Mouse (Mus musculus): ENCODE results near the gene Fgf4. TPM values are rescaled to one million over a fixed set of nuclear protein-coding genes. Genes with fewer than 3 reads are reported as not detected.
A peak's percentile ranks its signal among the peaks of the same experiment; 100 is the strongest.
"Not testable (repeated sequence)": the region's sequence is repeated elsewhere in the genome, so short reads cannot be mapped to it uniquely, and the experiment has no call there.

The Fgf4 gene
- polyA plus RNA-seq, 1 experiment from 2014 or later, result not detected

GRCm38 (mm10) chr7:144895305-144896111 lies 48.3 kb downstream of the Fgf4 start:
- H3K4me1 ChIP-seq (ENCODE audit: insufficient read depth), result peaks cover 4% of the 10 kb centered on the region; the same call in 1 of the 2 replicates
- WGBS, result under 1% methylated on average over 37 of the region's 37 CpGs
- peak; percentile 91 for TF ChIP-seq CTCF (IDR thresholded peaks at IDR 0.05; ENCODE audit: low read depth)
- H3K27me3 ChIP-seq (ENCODE audit: insufficient read depth, low read length), result peaks cover 54% of the 10 kb centered on the region
- peak overlapping the region; percentile 42 for H3K4me3 ChIP-seq (ENCODE audit: low read depth, low read length)
- ATAC-seq (ENCODE audit: insufficient read depth) (peak; percentile 67), DNase-seq (peak; percentile 92)
- peak overlapping the region; percentile 72 for H3K4me2 ChIP-seq
- no peak overlapping the region for H3K27ac ChIP-seq (ENCODE audit: low read depth)
- no peaks in the 10 kb centered on the region for H3K9me3 ChIP-seq (ENCODE audit: low read depth, low read length)
- no peaks in the 10 kb centered on the region for H3K36me3 ChIP-seq (ENCODE audit: insufficient read depth)
- peak overlapping the region; percentile 34; the same call in 1 of the 2 replicates for H3K9ac ChIP-seq

- DNase-seq (peak; percentile 46), ATAC-seq (ENCODE audit: insufficient read depth) (no peak; the same call in 1 of the 2 replicates)
- no peaks in the 10 kb centered on the region for H3K36me3 ChIP-seq (ENCODE audit: insufficient read depth)
- peak within 1 kb of the TSS; percentile 42 for H3K4me3 ChIP-seq (ENCODE audit: low read depth, low read length)
- no peak within 1 kb of the TSS for H3K27ac ChIP-seq (ENCODE audit: low read depth)
- H3K9ac ChIP-seq, result peak within 1 kb of the TSS; percentile 34; the same call in 1 of the 2 replicates
- H3K9me3 ChIP-seq (ENCODE audit: low read depth, low read length), result no peaks in the 10 kb centered on the region
- H3K27me3 ChIP-seq (ENCODE audit: insufficient read depth, low read length), result peaks cover 54% of the 10 kb centered on the region
- H3K4me1 ChIP-seq (ENCODE audit: insufficient read depth), result peaks cover 4% of the 10 kb centered on the region; the same call in 1 of the 2 replicates
- 1% methylated on average over 65 of the region's 65 CpGs for WGBS
- H3K4me2 ChIP-seq, result peak within 1 kb of the TSS; percentile 72
- no peak for TF ChIP-seq CTCF (IDR thresholded peaks at IDR 0.05; ENCODE audit: low read depth)
Measured at GRCm38 (mm10) chr7:144896294-144897218, 49.4 kb downstream of the Fgf4 start, which contains the start of gene Fgf15. Gene Fgf15 (plus strand): TSS chr7:144896531.

- H3K9ac ChIP-seq, result no peak overlapping the region
- H3K4me3 ChIP-seq (ENCODE audit: low read depth, low read length), result no peak overlapping the region
- no peaks in the 10 kb centered on the region for H3K36me3 ChIP-seq (ENCODE audit: insufficient read depth)
- peaks cover 54% of the 10 kb centered on the region for H3K27me3 ChIP-seq (ENCODE audit: insufficient read depth, low read length)
- H3K4me2 ChIP-seq, result no peak overlapping the region
- DNase-seq, result no peak
- H3K4me1 ChIP-seq (ENCODE audit: insufficient read depth), result peaks cover 4% of the 10 kb centered on the region; the same call in 1 of the 2 replicates
- TF ChIP-seq CTCF (IDR thresholded peaks at IDR 0.05; ENCODE audit: low read depth), result no peak
- H3K9me3 ChIP-seq (ENCODE audit: low read depth, low read length), result no peaks in the 10 kb centered on the region
- no peak for ATAC-seq (ENCODE audit: insufficient read depth)
- no peak overlapping the region for H3K27ac ChIP-seq (ENCODE audit: low read depth)
- WGBS, result 50% methylated on average over 6 of the region's 6 CpGs
Measured at GRCm38 (mm10) chr7:144898506-144898905, 51.3 kb downstream of the Fgf4 start.

GRCm38 (mm10) chr7:144905514-144905913 lies 58.3 kb downstream of the Fgf4 start:
- peak; percentile 40; the same call in 1 of the 2 replicates for TF ChIP-seq CTCF (IDR thresholded peaks at IDR 0.05; ENCODE audit: low read depth)
- WGBS, result 94% methylated on average over 3 of the region's 3 CpGs
- H3K9me3 ChIP-seq (ENCODE audit: low read depth, low read length); H3K4me3 ChIP-seq (ENCODE audit: low read depth, low read length); H3K27me3 ChIP-seq (ENCODE audit: insufficient read depth, low read length); H3K4me2 ChIP-seq; H3K36me3 ChIP-seq (ENCODE audit: insufficient read depth); H3K4me1 ChIP-seq (ENCODE audit: insufficient read depth); ATAC-seq (ENCODE audit: insufficient read depth); H3K27ac ChIP-seq (ENCODE audit: low read depth); H3K9ac ChIP-seq: not testable (repeated sequence)
- DNase-seq, result peak; percentile 9

DNA sequence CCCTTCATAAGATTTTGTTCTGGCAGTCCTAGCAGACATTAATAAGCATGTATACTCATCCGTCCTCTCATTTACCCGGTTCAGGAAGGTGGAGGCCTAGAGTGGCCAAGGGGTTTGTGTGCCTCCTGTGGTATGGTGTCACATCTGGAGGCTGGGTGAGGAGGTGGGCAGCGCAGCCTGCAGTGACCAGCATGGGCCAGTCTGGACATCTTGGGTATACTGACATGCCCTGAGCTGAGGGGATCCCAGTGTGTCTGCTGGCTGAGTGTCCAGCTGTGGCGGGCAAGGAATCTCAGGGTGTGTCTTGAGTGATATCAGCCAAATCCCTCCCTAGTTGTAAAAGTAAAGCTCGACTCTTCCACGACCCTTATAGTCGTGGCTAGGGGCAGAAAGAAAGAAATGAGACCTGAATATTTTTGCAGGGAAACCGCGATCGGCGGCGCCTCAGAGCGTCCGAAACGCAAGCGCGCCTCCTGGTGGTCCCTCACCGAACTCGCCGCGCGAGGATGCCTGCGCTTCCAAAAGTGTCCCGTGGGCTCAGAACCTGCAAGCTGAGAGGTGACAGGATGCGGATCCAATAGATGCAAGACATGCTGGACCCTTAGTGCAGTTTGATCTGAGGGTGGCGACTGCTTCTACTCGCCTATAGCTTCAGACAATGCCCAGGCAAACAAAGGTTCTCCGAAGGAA lies 59.7 kb downstream of the Fgf4 start:
- peak; percentile 38; the same call in 1 of the 2 replicates for ATAC-seq (ENCODE audit: insufficient read depth)
- Histone ChIP-seq H3K36me3 (ENCODE audit: insufficient read depth) (no peaks in the 10 kb centered on the region), H3K9ac (0 out of 2 replicates have a peak overlapping the region, but pooled peaks have one; percentile 16)

DNA sequence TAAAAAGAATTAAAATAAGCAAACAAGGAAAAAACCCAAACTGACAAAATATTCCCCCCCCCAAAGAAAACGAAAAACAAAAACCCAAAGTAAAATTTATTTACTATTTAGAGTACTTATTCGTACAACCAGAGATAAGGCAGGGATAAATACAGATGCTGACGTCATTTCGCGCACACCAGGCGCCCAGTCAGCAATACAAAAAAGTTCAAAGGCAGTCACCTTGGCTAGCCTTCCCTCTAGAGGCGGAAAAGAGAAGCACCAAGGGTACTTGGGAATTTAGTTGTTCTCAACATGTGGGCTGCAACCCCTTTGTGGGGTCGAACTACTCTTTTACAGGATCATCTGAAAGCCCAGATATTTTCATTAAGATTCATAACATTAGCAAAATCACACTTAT lies 60.6 kb downstream of the Fgf4 start:
- ATAC-seq (ENCODE audit: insufficient read depth) (no peak), DNase-seq (peak; percentile 63)
- Histone ChIP-seq H3K4me3 (ENCODE audit: low read depth, low read length) (no peak overlapping the region), H3K27me3 (ENCODE audit: insufficient read depth, low read length) (0 out of 2 replicates have a peak, but pooled peaks cover 3% of the 10 kb centered on the region), H3K4me2 (no peak overlapping the region), H3K9me3 (ENCODE audit: low read depth, low read length) (no peaks in the 10 kb centered on the region), H3K36me3 (ENCODE audit: insufficient read depth) (no peaks in the 10 kb centered on the region), H3K27ac (ENCODE audit: low read depth) (no peak overlapping the region), H3K4me1 (ENCODE audit: insufficient read depth) (0 out of 2 replicates have a peak, but pooled peaks cover 2% of the 10 kb centered on the region), H3K9ac (no peak overlapping the region)
- 10% methylated on average over 8 of the region's 8 CpGs for WGBS
- peak; percentile 48 for TF ChIP-seq CTCF (IDR thresholded peaks at IDR 0.05; ENCODE audit: low read depth)

More for the DNA sequence above, 59.7 kb downstream of the Fgf4 start:
- Histone ChIP-seq H3K4me2 (peak overlapping the region; percentile 44), H3K9me3 (ENCODE audit: low read depth, low read length) (no peaks in the 10 kb centered on the region), H3K27me3 (ENCODE audit: insufficient read depth, low read length) (0 out of 2 replicates have a peak, but pooled peaks cover 3% of the 10 kb centered on the region), H3K4me1 (ENCODE audit: insufficient read depth) (0 out of 2 replicates have a peak, but pooled peaks cover 2% of the 10 kb centered on the region), H3K27ac (ENCODE audit: low read depth) (no peak overlapping the region), H3K4me3 (ENCODE audit: low read depth, low read length) (peak overlapping the region; percentile 19; the same call in 1 of the 2 replicates)
- DNase-seq, result peak; percentile 87
- peak; percentile 87 for TF ChIP-seq CTCF (IDR thresholded peaks at IDR 0.05; ENCODE audit: low read depth)
- 10% methylated on average over 28 of the region's 28 CpGs for WGBS
